Mouse (Mus musculus): ENCODE data around the gene Mcf2l.

GRCm38 (mm10) chr8:12869661-12870060 is 3.9 kb upstream of the Mcf2l start:
- TF ChIP-seq TAL1 (conservative IDR thresholded peaks at IDR 0.05; ENCODE audit: low read depth, low read length) (no peak), CTCF (IDR thresholded peaks at IDR 0.05; ENCODE audit: low read depth, low read length) (no peak), GATA2 (IDR thresholded peaks at IDR 0.05; ENCODE audit: borderline replicate concordance, low read depth, low read length) (no peak), GATA1 (IDR thresholded peaks at IDR 0.05; ENCODE audit: borderline replicate concordance, low read length) (no peak), POLR2AphosphoS5 (IDR thresholded peaks at IDR 0.05; ENCODE audit: insufficient replicate concordance, low read depth, low read length) (no peak)

All from G1E (cell line).